Mouse (Mus musculus) hindbrain, embryonic 12.5 days (tissue): ENCODE data around the gene Osbp. TPM values are rescaled to one million over a fixed set of nuclear protein-coding genes. Genes with fewer than 3 reads are reported as not detected.
A peak's percentile ranks its signal among the peaks of the same experiment; 100 is the strongest.

ENCODE experiments used
- ATAC-seq: fragments of 200-750 bp; cut with Nextera tagmentation; 2 replicates; pipeline ENCODE4 v1.8.0; 2017; ENCODE audit warnings: moderate TSS enrichment; ENCODE audit not compliant: low FRiP score
- H3K27ac ChIP-seq: fragments of 300-500 bp; sonication (generic); 2 replicates; pipeline ENCODE4 v1.5.1; 2016; ENCODE audit warnings: mild to moderate bottlenecking
- H3K27me3 ChIP-seq: fragments of 300-500 bp; sonication (generic); 2 replicates; pipeline ENCODE4 v1.6.1; 2016; ENCODE audit warnings: mild to moderate bottlenecking
- H3K36me3 ChIP-seq: fragments of 300-500 bp; sonication (generic); 2 replicates; pipeline ENCODE4 v1.6.1; 2016; ENCODE audit warnings: mild to moderate bottlenecking
- H3K4me1 ChIP-seq: fragments of 300-500 bp; sonication (generic); 2 replicates; pipeline ENCODE4 v1.6.1; 2016
- H3K4me2 ChIP-seq: fragments of 300-500 bp; sonication (generic); replicated peaks from 2 replicates; pipeline ENCODE4 v1.6.1; 2016; ENCODE audit warnings: mild to moderate bottlenecking
- H3K4me3 ChIP-seq: fragments of 300-500 bp; sonication (generic); 2 replicates; pipeline ENCODE4 v1.5.1; 2016; ENCODE audit warnings: mild to moderate bottlenecking
- H3K9ac ChIP-seq: fragments of 300-500 bp; sonication (generic); 2 replicates; pipeline ENCODE4 v1.6.1; 2016; ENCODE audit warnings: mild to moderate bottlenecking, moderate library complexity
- H3K9me3 ChIP-seq: fragments of 300-500 bp; sonication (generic); replicated peaks from 2 replicates; pipeline ENCODE4 v1.6.1; 2016; ENCODE audit warnings: mild to moderate bottlenecking
- WGBS: fragments of 180-500 bp; shearing (Covaris S2); methylation state at CpG from one replicate; pipeline ENCODE4 v1.1.7; 2016; 5-methylcytosine and 5-hydroxymethylcytosine counted together
- microRNA-seq: library from miRNA; unstranded; fragments of <30 nt; microRNA quantifications from one replicate; pipeline ENCODE4, GENCODE M21; 2017
- polyA plus RNA-seq: library from polyadenylated mRNA; unstranded; fragments of >200 nt; fragmentation: Nextera tagmentation; extraction: Ambion mirVana; gene quantifications from 2 replicates; pipeline ENCODE4 v1.2.1, GENCODE M21; 2016

The Osbp gene
- polyA plus RNA-seq, 1 experiment from 2014 or later: 5.4 TPM

- Histone ChIP-seq H3K4me3 (no peak overlapping the region), H3K27ac (no peak overlapping the region), H3K36me3 (no peaks in the 10 kb centered on the region), H3K4me2 (no peak overlapping the region), H3K27me3 (no peaks in the 10 kb centered on the region), H3K9ac (no peak overlapping the region), H3K9me3 (no peaks in the 10 kb centered on the region), H3K4me1 (no peaks in the 10 kb centered on the region)
- WGBS: 91% methylated on average over 4 of the region's 4 CpGs
- ATAC-seq: no peak
These were observed 58.4 kb downstream of the Osbp start for GRCm38 (mm10) chr19:12024149-12024548.

GRCm38 (mm10) chr19:12025333-12025732 is 59.6 kb downstream of the Osbp start:
- WGBS: 96% methylated on average over 3 of the region's 3 CpGs
- no peak overlapping the region for H3K4me2 ChIP-seq
- no peak for ATAC-seq
- H3K9me3 ChIP-seq: no peaks in the 10 kb centered on the region
- H3K27ac ChIP-seq: no peak overlapping the region
- no peaks in the 10 kb centered on the region for H3K27me3 ChIP-seq
- no peaks in the 10 kb centered on the region for H3K4me1 ChIP-seq
- H3K4me3 ChIP-seq: no peak overlapping the region
- H3K9ac ChIP-seq: no peak overlapping the region
- no peaks in the 10 kb centered on the region for H3K36me3 ChIP-seq

- WGBS: 81% methylated on average over 2 of the region's 2 CpGs
- no peak for ATAC-seq
These were observed 60.9 kb downstream of the Osbp start for GRCm38 (mm10) chr19:12026606-12027005.

GRCm38 (mm10) chr19:12037727-12038126 is 72.0 kb downstream of the Osbp start:
- Histone ChIP-seq H3K4me1 (no peaks in the 10 kb centered on the region), H3K36me3 (no peaks in the 10 kb centered on the region), H3K27me3 (no peaks in the 10 kb centered on the region), H3K9ac (no peak overlapping the region), H3K9me3 (no peaks in the 10 kb centered on the region), H3K27ac (no peak overlapping the region), H3K4me2 (no peak overlapping the region), H3K4me3 (no peak overlapping the region)
- no peak for ATAC-seq

More at GRCm38 (mm10) chr19:12026606-12027005, 60.9 kb downstream of the Osbp start:
- Histone ChIP-seq H3K9ac (no peak overlapping the region), H3K27me3 (no peaks in the 10 kb centered on the region), H3K4me2 (no peak overlapping the region), H3K9me3 (no peaks in the 10 kb centered on the region), H3K4me1 (no peaks in the 10 kb centered on the region), H3K4me3 (no peak overlapping the region), H3K36me3 (no peaks in the 10 kb centered on the region), H3K27ac (no peak overlapping the region)

GRCm38 (mm10) chr19:12041217-12041616 is 75.5 kb downstream of the Osbp start, which contains the start of gene Olfr1423:
Gene Olfr1423 (minus strand): TSS chr19:12041317.
- Histone ChIP-seq H3K9ac (no peak within 1 kb of the TSS), H3K4me1 (no peaks in the 10 kb centered on the region), H3K4me3 (no peak within 1 kb of the TSS), H3K27me3 (no peaks in the 10 kb centered on the region), H3K9me3 (no peaks in the 10 kb centered on the region), H3K27ac (no peak within 1 kb of the TSS), H3K36me3 (no peaks in the 10 kb centered on the region), H3K4me2 (no peak within 1 kb of the TSS)
- ATAC-seq: no peak
- WGBS: 65% methylated on average over 2 of the region's 2 CpGs

- Histone ChIP-seq H3K4me1 (no peaks in the 10 kb centered on the region), H3K4me2 (no peak overlapping the region), H3K27ac (no peak overlapping the region), H3K9me3 (no peaks in the 10 kb centered on the region), H3K4me3 (no peak overlapping the region), H3K9ac (no peak overlapping the region), H3K36me3 (no peaks in the 10 kb centered on the region), H3K27me3 (no peaks in the 10 kb centered on the region)
- no peak for ATAC-seq
- 89% methylated on average over 5 of the region's 5 CpGs for WGBS
These were observed 77.4 kb downstream of the Osbp start for GRCm38 (mm10) chr19:12043163-12043562.

Small RNAs within 50 kb of the gene (microRNA-seq; reads per million reads assigned to microRNA genes)
- 8.9 reads per million, percentile 19 among the genes with 10 or more reads in this experiment for gene Mir6994

Other genes with a start within 250 kb of the Osbp start
- not detected in 2 replicates for gene Gif, start 218.4 kb upstream of the Osbp start, polyA plus RNA-seq
- 41.7 and 43.5 TPM in 2 replicates for gene Mrpl16, start 195.6 kb upstream of the Osbp start, polyA plus RNA-seq
- 8.6 TPM in 2 replicates for gene Stx3, start 146.5 kb upstream of the Osbp start, polyA plus RNA-seq
- not detected in 2 replicates for gene Olfr1417, start 126.7 kb upstream of the Osbp start, polyA plus RNA-seq
- not detected in 2 replicates for gene Olfr1418, start 104.9 kb upstream of the Osbp start, polyA plus RNA-seq
- gene Olfr1419, start 90.8 kb upstream of the Osbp start, polyA plus RNA-seq: 0.20 TPM in 1 of 2 replicates, not detected in the other
- gene Olfr1420, start 79.4 kb upstream of the Osbp start, polyA plus RNA-seq: 0.09 TPM in 1 of 2 replicates, not detected in the other
- 23.9 and 24.0 TPM in 2 replicates for gene Patl1, start 53.5 kb upstream of the Osbp start, polyA plus RNA-seq
- 0.04 TPM in 1 of 2 replicates, not detected in the other for gene Olfr1423, start 75.4 kb downstream of the Osbp start, polyA plus RNA-seq
- not detected in 2 replicates for gene Olfr1424, start 96.7 kb downstream of the Osbp start, polyA plus RNA-seq
- gene Olfr1425, start 111.8 kb downstream of the Osbp start, polyA plus RNA-seq: not detected in 2 replicates
- not detected in 2 replicates for gene Olfr1426, start 126.1 kb downstream of the Osbp start, polyA plus RNA-seq
- not detected in 2 replicates for gene Olfr1427, start 137.4 kb downstream of the Osbp start, polyA plus RNA-seq
- gene Olfr1428, start 150.0 kb downstream of the Osbp start, polyA plus RNA-seq: not detected in 2 replicates
- not detected in 2 replicates for gene Olfr76, start 157.3 kb downstream of the Osbp start, polyA plus RNA-seq
- not detected in 2 replicates for gene Olfr1555-ps1, start 204.2 kb downstream of the Osbp start, polyA plus RNA-seq
- gene Olfr1431, start 234.7 kb downstream of the Osbp start, polyA plus RNA-seq: not detected in 2 replicates